Mouse (Mus musculus) ES-E14 (cell line): ENCODE measurements around the gene Olfr282.

Source experiments
- CHD2 ChIP-seq: IDR thresholded peaks from 2 replicates; pipeline ENCODE4 v1.6.1; 2014; ENCODE audit warnings: mild to moderate bottlenecking, low read depth, low read length, inconsistent platforms
- HCFC1 ChIP-seq: IDR thresholded peaks from 2 replicates; pipeline ENCODE4 v1.6.1; 2012; ENCODE audit warnings: low read length, inconsistent platforms, borderline replicate concordance; ENCODE audit not compliant: insufficient read depth
- MAFK ChIP-seq: IDR thresholded peaks from 2 replicates; pipeline ENCODE4 v1.6.1; 2014; ENCODE audit warnings: mild to moderate bottlenecking, low read depth, low read length, inconsistent platforms; ENCODE audit not compliant: insufficient read depth
- ZC3H11A ChIP-seq: IDR thresholded peaks from 2 replicates; pipeline ENCODE4 v1.6.1; 2012; ENCODE audit warnings: low read depth, mild to moderate bottlenecking, inconsistent platforms, low read length, borderline replicate concordance
- ZNF384 ChIP-seq: IDR thresholded peaks from 2 replicates; pipeline ENCODE4 v1.6.1; 2012; ENCODE audit warnings: low read depth, low read length, inconsistent platforms

DNA sequence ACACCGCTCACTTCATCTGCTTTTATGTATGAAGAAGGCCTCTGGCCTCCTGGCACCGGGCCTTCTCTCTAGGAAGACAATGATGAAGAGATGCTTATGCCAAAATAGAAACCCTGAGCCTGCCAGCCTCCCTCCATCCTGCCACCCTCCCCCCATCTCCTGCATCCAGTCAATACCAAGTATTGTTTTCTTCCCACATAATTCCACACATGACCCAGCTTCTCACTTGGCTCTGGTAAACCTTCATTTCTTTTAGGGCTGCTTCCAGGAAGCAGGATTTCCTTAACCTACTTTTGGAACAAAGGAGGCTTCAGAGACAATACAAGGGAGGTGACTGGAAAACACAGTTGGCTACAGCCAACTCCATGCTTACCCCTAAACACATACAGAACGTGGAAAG, 51.7 kb downstream of the Olfr282 start, which contains the start of gene Lalba:
- TF ChIP-seq CHD2, result no peak
- no peak for TF ChIP-seq MAFK
- no peak for TF ChIP-seq ZNF384
- no peak for TF ChIP-seq ZC3H11A
- no peak for TF ChIP-seq HCFC1
